Mouse (Mus musculus) bone marrow macrophage, adult 2 months (primary cell): Measurements from ENCODE around the gene Rnf19b.

Source experiments
- CTCF ChIP-seq: IDR thresholded peaks from 2 replicates; pipeline ENCODE4 v1.5.1; 2012; ENCODE audit warnings: low read depth, mild to moderate bottlenecking, low read length, moderate library complexity
- POLR2A ChIP-seq: IDR thresholded peaks from 2 replicates; pipeline ENCODE4 v1.6.1; 2012; ENCODE audit warnings: mild to moderate bottlenecking, low read depth, low read length, borderline replicate concordance

DNA sequence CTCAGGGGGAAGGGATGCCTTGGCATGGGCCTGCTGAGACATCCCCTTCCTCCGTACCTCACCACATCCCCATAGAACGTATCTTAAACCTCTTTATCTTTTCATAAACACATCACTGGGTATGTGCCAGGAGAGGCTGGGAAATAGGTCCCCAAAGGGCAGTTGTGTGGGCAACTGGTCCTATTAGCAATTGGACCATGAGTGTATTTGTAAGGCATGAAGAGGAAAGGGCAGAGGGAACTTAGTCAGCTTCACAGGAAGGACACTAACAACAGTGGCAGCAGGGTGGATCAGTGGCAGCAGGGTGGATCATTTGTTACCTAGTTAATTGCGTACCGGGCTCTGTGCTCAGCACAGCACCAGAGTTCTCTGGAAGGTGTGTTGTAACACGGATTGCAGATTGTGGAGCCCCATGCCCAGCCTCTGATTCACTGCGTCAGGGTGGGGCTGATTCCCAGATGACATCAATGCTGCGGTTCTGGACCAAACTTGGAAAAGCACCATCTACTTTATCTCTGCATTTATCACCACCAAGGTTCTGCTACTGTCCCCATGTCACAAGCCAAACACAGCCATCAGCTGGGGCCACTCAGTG is 22.1 kb upstream of the Rnf19b start:
- no peak for TF ChIP-seq CTCF
- TF ChIP-seq POLR2A = no peak
